Mouse (Mus musculus): ENCODE measurements around the gene Lgals4. TPM values are rescaled to one million over a fixed set of nuclear protein-coding genes. Genes with fewer than 3 reads are reported as not detected.
A peak's percentile ranks its signal among the peaks of the same experiment; 100 is the strongest.

The Lgals4 gene
- polyA plus RNA-seq, 1 experiment from 2014 or later, result 4.5 TPM

- ATAC-seq, result peak; percentile 93
- Histone ChIP-seq H3K4me3 (replicated peaks) (peak overlapping the region; percentile 81), H3K36me3 (peaks cover 32% of the 10 kb centered on the region), H3K9me3 (no peaks in the 10 kb centered on the region), H3K4me1 (replicated peaks) (peaks cover 48% of the 10 kb centered on the region), H3K27ac (peak overlapping the region; percentile 99), H3K9ac (replicated peaks) (peak overlapping the region; percentile 87), H3K27me3 (no peaks in the 10 kb centered on the region), H3K4me2 (replicated peaks) (peak overlapping the region; percentile 95)
- under 1% methylated on average over 64 of the region's 70 CpGs for WGBS
Measured at GRCm38 (mm10) chr7:28810107-28811066, 23.3 kb upstream of the Lgals4 start.

GRCm38 (mm10) chr7:28811228-28811627, 22.4 kb upstream of the Lgals4 start:
- H3K9ac ChIP-seq (replicated peaks), result peak overlapping the region; percentile 87
- under 1% methylated on average over 40 of the region's 40 CpGs for WGBS
- peak overlapping the region; percentile 81 for H3K4me3 ChIP-seq (replicated peaks)
- peaks cover 40% of the 10 kb centered on the region for H3K36me3 ChIP-seq
- H3K27me3 ChIP-seq, result no peaks in the 10 kb centered on the region
- peaks cover 56% of the 10 kb centered on the region for H3K4me1 ChIP-seq (replicated peaks)
- no peak; the same call in 1 of the 2 replicates for ATAC-seq
- H3K4me2 ChIP-seq (replicated peaks), result peak overlapping the region; percentile 92
- H3K9me3 ChIP-seq, result no peaks in the 10 kb centered on the region
- peak overlapping the region; percentile 98 for H3K27ac ChIP-seq

GRCm38 (mm10) chr7:28811640-28812275, 21.9 kb upstream of the Lgals4 start:
- no peaks in the 10 kb centered on the region for H3K9me3 ChIP-seq
- no peak for ATAC-seq
- H3K27me3 ChIP-seq, result no peaks in the 10 kb centered on the region
- H3K27ac ChIP-seq, result peak overlapping the region; percentile 98; the same call in 1 of the 2 replicates
- H3K9ac ChIP-seq (replicated peaks), result peak overlapping the region; percentile 71
- H3K36me3 ChIP-seq, result peaks cover 45% of the 10 kb centered on the region
- peak overlapping the region; percentile 81 for H3K4me3 ChIP-seq (replicated peaks)
- H3K4me1 ChIP-seq (replicated peaks), result peaks cover 62% of the 10 kb centered on the region
- H3K4me2 ChIP-seq (replicated peaks), result peak overlapping the region; percentile 92
- 14% methylated on average over 7 of the region's 7 CpGs for WGBS

GRCm38 (mm10) chr7:28812436-28812835, 21.2 kb upstream of the Lgals4 start:
- Histone ChIP-seq H3K4me2 (replicated peaks) (peak overlapping the region; percentile 92), H3K9ac (replicated peaks) (peak overlapping the region; percentile 71), H3K36me3 (peaks cover 52% of the 10 kb centered on the region), H3K27ac (no peak overlapping the region), H3K4me1 (replicated peaks) (peaks cover 68% of the 10 kb centered on the region), H3K27me3 (no peaks in the 10 kb centered on the region), H3K9me3 (no peaks in the 10 kb centered on the region), H3K4me3 (replicated peaks) (peak overlapping the region; percentile 81)
- no peak for ATAC-seq
- WGBS, result 75% methylated on average over 4 of the region's 4 CpGs

GRCm38 (mm10) chr7:28812949-28813348, 20.7 kb upstream of the Lgals4 start:
- Histone ChIP-seq H3K4me1 (replicated peaks) (peaks cover 69% of the 10 kb centered on the region), H3K27ac (no peak overlapping the region)

GRCm38 (mm10) chr7:28814306-28815034, 19.2 kb upstream of the Lgals4 start:
- Histone ChIP-seq H3K4me2 (replicated peaks) (no peak overlapping the region), H3K4me1 (replicated peaks) (peaks cover 75% of the 10 kb centered on the region), H3K9me3 (no peaks in the 10 kb centered on the region), H3K9ac (replicated peaks) (no peak overlapping the region; the same call in 1 of the 2 replicates), H3K36me3 (peaks cover 71% of the 10 kb centered on the region), H3K27me3 (no peaks in the 10 kb centered on the region), H3K4me3 (replicated peaks) (no peak overlapping the region), H3K27ac (no peak overlapping the region)
- ATAC-seq, result no peak
- WGBS, result 89% methylated on average over 5 of the region's 5 CpGs

More at GRCm38 (mm10) chr7:28812949-28813348, 20.7 kb upstream of the Lgals4 start:
- Histone ChIP-seq H3K4me2 (replicated peaks) (peak overlapping the region; percentile 92), H3K27me3 (no peaks in the 10 kb centered on the region), H3K36me3 (peaks cover 57% of the 10 kb centered on the region), H3K4me3 (replicated peaks) (peak overlapping the region; percentile 81), H3K9me3 (no peaks in the 10 kb centered on the region), H3K9ac (replicated peaks) (peak overlapping the region; percentile 19; the same call in 1 of the 2 replicates)
- WGBS, result 85% methylated on average over 5 of the region's 5 CpGs
- ATAC-seq, result no peak

GRCm38 (mm10) chr7:28815230-28815629, 18.4 kb upstream of the Lgals4 start:
- no peaks in the 10 kb centered on the region for H3K9me3 ChIP-seq
- 90% methylated on average over 9 of the region's 9 CpGs for WGBS
- peaks cover 78% of the 10 kb centered on the region for H3K36me3 ChIP-seq
- H3K4me1 ChIP-seq (replicated peaks), result peaks cover 80% of the 10 kb centered on the region
- H3K4me3 ChIP-seq (replicated peaks), result no peak overlapping the region
- H3K27ac ChIP-seq, result no peak overlapping the region
- no peak overlapping the region for H3K4me2 ChIP-seq (replicated peaks)
- peak overlapping the region; percentile 32; the same call in 1 of the 2 replicates for H3K9ac ChIP-seq (replicated peaks)
- no peak for ATAC-seq
- H3K27me3 ChIP-seq, result no peaks in the 10 kb centered on the region

GRCm38 (mm10) chr7:28816201-28816600, 17.5 kb upstream of the Lgals4 start:
- H3K36me3 ChIP-seq, result peaks cover 88% of the 10 kb centered on the region
- H3K4me2 ChIP-seq (replicated peaks), result no peak overlapping the region
- H3K27ac ChIP-seq, result no peak overlapping the region
- no peak overlapping the region for H3K4me3 ChIP-seq (replicated peaks)
- no peak for ATAC-seq
- no peaks in the 10 kb centered on the region for H3K27me3 ChIP-seq
- no peaks in the 10 kb centered on the region for H3K9me3 ChIP-seq
- 82% methylated on average over 9 of the region's 9 CpGs for WGBS
- peaks cover 90% of the 10 kb centered on the region for H3K4me1 ChIP-seq (replicated peaks)
- peak overlapping the region; percentile 1; the same call in 1 of the 2 replicates for H3K9ac ChIP-seq (replicated peaks)

GRCm38 (mm10) chr7:28816920-28817319, 16.7 kb upstream of the Lgals4 start:
- H3K4me2 ChIP-seq (replicated peaks), result no peak overlapping the region
- ATAC-seq, result no peak
- 0 out of 2 replicates have a peak overlapping the region, but pooled peaks have one; percentile 32 for H3K9ac ChIP-seq (replicated peaks)
- no peak overlapping the region for H3K4me3 ChIP-seq (replicated peaks)
- WGBS, result 91% methylated on average over 10 of the region's 10 CpGs
- no peaks in the 10 kb centered on the region for H3K9me3 ChIP-seq
- no peaks in the 10 kb centered on the region for H3K27me3 ChIP-seq
- H3K27ac ChIP-seq, result no peak overlapping the region
- H3K4me1 ChIP-seq (replicated peaks), result peaks cover 91% of the 10 kb centered on the region
- peaks cover 95% of the 10 kb centered on the region for H3K36me3 ChIP-seq

- WGBS, result 74% methylated on average over 6 of the region's 6 CpGs
- peaks cover 85% of the 10 kb centered on the region for H3K4me1 ChIP-seq (replicated peaks)
Measured at GRCm38 (mm10) chr7:28817524-28817923, 16.1 kb upstream of the Lgals4 start.

GRCm38 (mm10) chr7:28817957-28818356, 15.7 kb upstream of the Lgals4 start:
- no peak overlapping the region; the same call in 1 of the 2 replicates for H3K27ac ChIP-seq
- 74% methylated on average over 4 of the region's 4 CpGs for WGBS
- H3K27me3 ChIP-seq, result no peaks in the 10 kb centered on the region
- peak overlapping the region; percentile 39; the same call in 1 of the 2 replicates for H3K9ac ChIP-seq (replicated peaks)
- H3K36me3 ChIP-seq, result peaks cover 98% of the 10 kb centered on the region
- H3K4me1 ChIP-seq (replicated peaks), result peaks cover 81% of the 10 kb centered on the region
- no peak for ATAC-seq
- 0 out of 2 replicates have a peak overlapping the region, but pooled peaks have one; percentile 5 for H3K4me3 ChIP-seq (replicated peaks)
- H3K9me3 ChIP-seq, result no peaks in the 10 kb centered on the region
- no peak overlapping the region for H3K4me2 ChIP-seq (replicated peaks)

More at GRCm38 (mm10) chr7:28817524-28817923, 16.1 kb upstream of the Lgals4 start:
- no peak overlapping the region; the same call in 1 of the 2 replicates for H3K27ac ChIP-seq
- H3K4me3 ChIP-seq (replicated peaks), result 0 out of 2 replicates have a peak overlapping the region, but pooled peaks have one; percentile 5
- H3K4me2 ChIP-seq (replicated peaks), result no peak overlapping the region
- no peaks in the 10 kb centered on the region for H3K27me3 ChIP-seq
- peak overlapping the region; percentile 39; the same call in 1 of the 2 replicates for H3K9ac ChIP-seq (replicated peaks)
- ATAC-seq, result no peak
- peaks cover 98% of the 10 kb centered on the region for H3K36me3 ChIP-seq
- no peaks in the 10 kb centered on the region for H3K9me3 ChIP-seq

All from midbrain, embryonic 13.5 days (tissue).